Mouse (Mus musculus): ENCODE results near the gene Cers6. TPM values are rescaled to one million over a fixed set of nuclear protein-coding genes. Genes with fewer than 3 reads are reported as not detected.

Cers6 gene
- total and polyA plus RNA-seq, 3 experiments = 2.1 to 9.6 (median 8.7) TPM

DNA sequence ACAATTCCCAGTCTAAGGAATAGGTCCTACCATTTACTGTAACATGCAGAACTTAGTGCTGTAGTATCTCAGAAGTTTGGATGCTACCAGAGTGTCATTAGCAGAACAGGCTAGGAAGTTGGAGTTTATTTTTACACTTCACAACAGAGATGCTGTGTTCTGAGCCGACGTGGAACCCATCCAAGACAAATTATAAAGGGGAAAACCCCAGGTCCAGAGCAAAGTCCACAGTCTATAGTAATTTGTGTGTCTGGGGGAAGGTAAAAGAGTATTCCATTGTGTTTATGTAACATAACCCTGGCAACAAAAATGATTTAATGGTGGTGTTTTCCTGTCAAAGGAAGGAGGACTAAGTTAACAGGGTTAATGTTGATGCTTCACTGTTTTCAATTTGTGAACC, 83.7 kb downstream of the Cers6 start:
- Histone ChIP-seq H3K36me3 (ENCODE audit: control insufficient read depth, insufficient read depth, low read length) (peaks cover 4% of the 10 kb centered on the region; the same call in 1 of the 2 replicates), H3K27me3 (ENCODE audit: control insufficient read depth, insufficient read depth, low read length) (no peaks in the 10 kb centered on the region), H3K27ac (no peak overlapping the region), H3K9ac (ENCODE audit: low read depth, low read length) (no peak overlapping the region), H3K4me3 (no peak overlapping the region), H3K79me2 (replicated peaks; ENCODE audit: control insufficient read depth, insufficient read depth, low read length) (no peaks in the 10 kb centered on the region), H3K4me1 (ENCODE audit: control insufficient read depth, insufficient read depth, low read length) (peaks cover 1% of the 10 kb centered on the region; the same call in 1 of the 2 replicates)
- WGBS = 21% methylated on average over 2 of the region's 2 CpGs
- TF ChIP-seq POLR2A (IDR thresholded peaks at IDR 0.05; ENCODE audit: insufficient read depth, low read depth, low read length) (no peak), EP300 (IDR thresholded peaks at IDR 0.05; ENCODE audit: insufficient read depth, low read depth, low read length) (no peak), CTCF (IDR thresholded peaks at IDR 0.05) (no peak)
- intact Hi-C loops (cut with DNase I) = no loop called here
- DNase-seq = no peak

DNA sequence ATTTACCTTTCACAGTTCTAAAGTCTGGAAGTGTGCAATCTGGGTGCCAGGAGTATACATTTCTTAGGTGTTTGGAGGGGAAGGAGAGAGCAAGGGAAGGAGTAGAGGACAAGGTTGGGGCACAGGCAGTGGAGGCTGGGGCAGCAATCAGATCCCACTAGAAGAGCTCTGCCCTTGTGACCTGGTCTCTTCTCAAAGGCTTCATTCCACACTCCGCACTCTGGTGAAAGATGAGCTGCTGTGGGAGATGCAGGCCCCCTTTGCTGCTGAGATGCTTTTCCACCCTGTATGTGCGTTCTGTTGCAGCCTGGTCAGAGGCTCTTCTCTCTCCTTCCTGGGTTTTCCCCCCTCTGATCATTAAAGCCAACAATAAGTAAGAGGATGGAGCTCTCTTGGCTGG, 84.7 kb downstream of the Cers6 start:
- Histone ChIP-seq H3K4me1 (ENCODE audit: control insufficient read depth, insufficient read depth, low read length) (peaks cover 1% of the 10 kb centered on the region; the same call in 1 of the 2 replicates), H3K27ac (no peak overlapping the region), H3K4me3 (no peak overlapping the region), H3K27me3 (ENCODE audit: control insufficient read depth, insufficient read depth, low read length) (no peaks in the 10 kb centered on the region), H3K9ac (ENCODE audit: low read depth, low read length) (no peak overlapping the region), H3K79me2 (replicated peaks; ENCODE audit: control insufficient read depth, insufficient read depth, low read length) (no peaks in the 10 kb centered on the region), H3K36me3 (ENCODE audit: control insufficient read depth, insufficient read depth, low read length) (peaks cover 4% of the 10 kb centered on the region; the same call in 1 of the 2 replicates)
- TF ChIP-seq POLR2A (IDR thresholded peaks at IDR 0.05; ENCODE audit: insufficient read depth, low read depth, low read length) (no peak), EP300 (IDR thresholded peaks at IDR 0.05; ENCODE audit: insufficient read depth, low read depth, low read length) (no peak), CTCF (IDR thresholded peaks at IDR 0.05) (no peak)
- 97% methylated on average over 2 of the region's 2 CpGs for WGBS
- intact Hi-C loops (cut with DNase I) = no loop called here
- DNase-seq = no peak

DNA sequence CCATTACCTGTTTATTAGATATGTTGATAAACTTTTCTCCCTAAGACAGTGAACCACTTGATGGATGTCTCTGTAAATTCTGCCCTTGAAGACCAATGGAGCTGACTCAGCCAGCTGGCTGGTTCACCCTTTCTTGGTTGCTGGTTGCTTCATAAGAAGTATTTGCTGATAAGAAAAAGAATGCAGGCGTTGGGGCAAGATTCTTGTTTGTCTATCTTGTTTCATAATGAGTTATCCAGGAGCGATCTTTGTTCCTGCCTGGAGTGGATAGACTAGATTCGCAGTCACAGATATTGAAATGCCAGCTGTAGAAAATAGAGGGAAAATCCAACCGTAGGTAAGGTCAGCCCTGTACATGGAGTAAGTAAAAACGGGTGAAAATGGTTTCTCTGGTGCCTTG, 85.6 kb downstream of the Cers6 start:
- H3K9ac ChIP-seq (ENCODE audit: low read depth, low read length) = no peak overlapping the region
- TF ChIP-seq POLR2A (IDR thresholded peaks at IDR 0.05; ENCODE audit: insufficient read depth, low read depth, low read length) (no peak), EP300 (IDR thresholded peaks at IDR 0.05; ENCODE audit: insufficient read depth, low read depth, low read length) (no peak), CTCF (IDR thresholded peaks at IDR 0.05) (no peak)
- 61% methylated on average over 5 of the region's 5 CpGs for WGBS
- no peak overlapping the region for H3K4me3 ChIP-seq
- intact Hi-C loops (cut with DNase I) = no loop called here
- H3K36me3 ChIP-seq (ENCODE audit: control insufficient read depth, insufficient read depth, low read length) = peaks cover 4% of the 10 kb centered on the region; the same call in 1 of the 2 replicates
- H3K27me3 ChIP-seq (ENCODE audit: control insufficient read depth, insufficient read depth, low read length) = no peaks in the 10 kb centered on the region
- DNase-seq = no peak
- H3K27ac ChIP-seq = no peak overlapping the region
- H3K79me2 ChIP-seq (replicated peaks; ENCODE audit: control insufficient read depth, insufficient read depth, low read length) = no peaks in the 10 kb centered on the region
- peaks cover 1% of the 10 kb centered on the region; the same call in 1 of the 2 replicates for H3K4me1 ChIP-seq (ENCODE audit: control insufficient read depth, insufficient read depth, low read length)

DNA sequence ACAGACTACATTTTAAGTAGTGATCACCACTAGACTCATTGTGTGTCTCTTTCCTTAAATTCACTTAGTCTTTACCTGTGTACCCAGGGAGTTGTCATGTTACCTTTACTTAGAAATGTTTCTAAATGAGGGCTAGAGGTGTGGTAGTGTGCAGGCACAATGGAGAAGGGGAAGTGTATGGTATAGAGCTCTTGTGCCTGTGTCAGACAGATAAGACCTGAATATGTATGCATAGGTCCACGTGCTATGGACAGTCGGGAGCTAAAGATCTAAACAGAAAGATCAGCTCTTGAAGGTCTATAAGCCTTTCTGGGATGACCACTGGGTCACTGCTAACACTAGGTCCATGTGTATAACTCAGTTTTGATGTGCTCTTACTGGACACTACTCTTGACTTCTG, 87.9 kb downstream of the Cers6 start:
- peaks cover 1% of the 10 kb centered on the region; the same call in 1 of the 2 replicates for H3K4me1 ChIP-seq (ENCODE audit: control insufficient read depth, insufficient read depth, low read length)
- H3K36me3 ChIP-seq (ENCODE audit: control insufficient read depth, insufficient read depth, low read length) = peaks cover 4% of the 10 kb centered on the region; the same call in 1 of the 2 replicates
- no peaks in the 10 kb centered on the region for H3K79me2 ChIP-seq (replicated peaks; ENCODE audit: control insufficient read depth, insufficient read depth, low read length)
- H3K4me3 ChIP-seq = no peak overlapping the region
- no peak overlapping the region for H3K27ac ChIP-seq
- TF ChIP-seq EP300 (IDR thresholded peaks at IDR 0.05; ENCODE audit: insufficient read depth, low read depth, low read length) (no peak), CTCF (IDR thresholded peaks at IDR 0.05) (no peak), POLR2A (IDR thresholded peaks at IDR 0.05; ENCODE audit: insufficient read depth, low read depth, low read length) (no peak)
- WGBS = 81% methylated on average over 2 of the region's 2 CpGs
- DNase-seq = no peak
- intact Hi-C loops (cut with DNase I) = no loop called here
- H3K9ac ChIP-seq (ENCODE audit: low read depth, low read length) = no peak overlapping the region
- H3K27me3 ChIP-seq (ENCODE audit: control insufficient read depth, insufficient read depth, low read length) = no peaks in the 10 kb centered on the region

DNA sequence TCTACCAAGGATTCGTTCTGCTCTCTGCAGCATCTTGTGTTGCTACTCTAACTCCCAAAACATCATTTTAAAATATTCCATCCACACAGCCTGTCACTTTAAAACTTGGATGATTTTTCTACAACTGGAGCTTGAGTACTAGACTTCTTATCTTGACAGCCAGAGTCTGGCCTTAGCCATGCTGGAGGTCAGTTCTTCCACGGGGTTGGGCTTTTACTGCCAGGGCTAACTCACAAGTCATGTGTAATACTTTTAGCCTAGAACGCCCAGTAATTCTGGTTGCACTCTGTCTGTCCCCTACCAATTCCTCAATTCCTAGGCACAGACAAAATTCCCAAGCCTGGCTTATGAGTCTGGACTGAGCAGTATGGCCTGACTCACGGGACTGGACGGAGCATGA, 88.5 kb downstream of the Cers6 start:
- no peak overlapping the region for H3K4me3 ChIP-seq
- TF ChIP-seq POLR2A (IDR thresholded peaks at IDR 0.05; ENCODE audit: insufficient read depth, low read depth, low read length) = no peak
- no peak for TF ChIP-seq CTCF (IDR thresholded peaks at IDR 0.05)
- TF ChIP-seq EP300 (IDR thresholded peaks at IDR 0.05; ENCODE audit: insufficient read depth, low read depth, low read length) = no peak
- H3K36me3 ChIP-seq (ENCODE audit: control insufficient read depth, insufficient read depth, low read length) = peaks cover 4% of the 10 kb centered on the region; the same call in 1 of the 2 replicates
- H3K27me3 ChIP-seq (ENCODE audit: control insufficient read depth, insufficient read depth, low read length) = no peaks in the 10 kb centered on the region
- H3K79me2 ChIP-seq (replicated peaks; ENCODE audit: control insufficient read depth, insufficient read depth, low read length) = no peaks in the 10 kb centered on the region
- intact Hi-C loops (cut with DNase I) = no loop called here
- peaks cover 1% of the 10 kb centered on the region; the same call in 1 of the 2 replicates for H3K4me1 ChIP-seq (ENCODE audit: control insufficient read depth, insufficient read depth, low read length)
- peak; percentile 23 to 47 for DNase-seq
- peak overlapping the region; percentile 13; the same call in 1 of the 2 replicates for H3K27ac ChIP-seq
- WGBS = 40% methylated on average over 5 of the region's 5 CpGs
- no peak overlapping the region for H3K9ac ChIP-seq (ENCODE audit: low read depth, low read length)

DNA sequence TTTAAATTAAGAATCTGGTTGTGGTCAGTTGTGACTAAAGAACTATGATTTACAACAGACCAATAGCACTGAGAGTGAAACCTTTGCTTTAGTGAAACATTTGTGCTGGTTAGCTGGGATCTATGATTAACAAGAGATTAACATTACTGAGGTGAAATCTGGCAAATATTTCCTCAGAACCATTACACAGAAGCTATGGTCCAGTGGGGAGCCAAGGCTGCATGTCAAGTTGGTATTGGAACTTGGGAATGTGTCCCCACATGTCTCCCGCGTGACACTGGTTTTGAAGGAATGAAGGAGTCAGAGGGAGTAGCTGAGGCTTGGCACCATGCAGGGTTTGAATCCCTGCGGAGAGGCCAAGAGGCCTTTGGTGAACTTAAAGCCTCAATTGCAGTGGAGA, 90.5 kb downstream of the Cers6 start:
- Histone ChIP-seq H3K27ac (no peak overlapping the region), H3K36me3 (ENCODE audit: control insufficient read depth, insufficient read depth, low read length) (peaks cover 4% of the 10 kb centered on the region; the same call in 1 of the 2 replicates), H3K27me3 (ENCODE audit: control insufficient read depth, insufficient read depth, low read length) (no peaks in the 10 kb centered on the region), H3K79me2 (replicated peaks; ENCODE audit: control insufficient read depth, insufficient read depth, low read length) (no peaks in the 10 kb centered on the region), H3K9ac (ENCODE audit: low read depth, low read length) (no peak overlapping the region), H3K4me1 (ENCODE audit: control insufficient read depth, insufficient read depth, low read length) (peaks cover 1% of the 10 kb centered on the region; the same call in 1 of the 2 replicates), H3K4me3 (no peak overlapping the region)
- 98% methylated on average over 3 of the region's 3 CpGs for WGBS
- no peak for DNase-seq
- intact Hi-C loops (cut with DNase I) = no loop called here
- no peak for TF ChIP-seq POLR2A (IDR thresholded peaks at IDR 0.05; ENCODE audit: insufficient read depth, low read depth, low read length)
- no peak for TF ChIP-seq EP300 (IDR thresholded peaks at IDR 0.05; ENCODE audit: insufficient read depth, low read depth, low read length)
- TF ChIP-seq CTCF (IDR thresholded peaks at IDR 0.05) = no peak
